Mouse (Mus musculus): ENCODE measurements around the gene Camsap1. TPM values are rescaled to one million over a fixed set of nuclear protein-coding genes. Genes with fewer than 3 reads are reported as not detected.

Gene Camsap1
- total and polyA plus RNA-seq, 3 experiments, result 24.2 to 30.2 (median 25.8) TPM

DNA sequence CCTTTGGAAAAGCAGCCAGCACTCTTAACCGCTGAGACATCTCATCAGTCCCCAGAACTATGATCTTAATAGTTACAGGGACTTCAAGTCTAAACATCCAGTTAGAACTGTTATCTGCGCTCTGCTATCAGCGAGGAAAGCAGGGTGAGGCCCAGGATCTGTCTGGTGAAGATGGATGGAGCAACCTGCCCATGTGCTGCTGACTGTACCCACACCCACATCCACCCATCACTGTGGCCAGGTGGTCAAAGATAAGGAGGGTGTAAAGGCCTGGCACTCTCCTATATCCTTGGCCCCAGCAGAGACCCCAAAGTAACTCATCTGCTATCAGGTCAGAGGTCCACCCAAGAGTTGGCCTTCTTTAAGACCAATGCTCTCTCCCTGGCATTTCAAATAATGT, 30.6 kb upstream of the Camsap1 start (continued):
- TF ChIP-seq BHLHE40 (IDR thresholded peaks at IDR 0.05; ENCODE audit: borderline replicate concordance, low read depth, low read length), result no peak
- peak; percentile 74 for TF ChIP-seq GATA1 (IDR thresholded peaks at IDR 0.05; ENCODE audit: low read depth, low read length)
- no peak for TF ChIP-seq RAD21 (IDR thresholded peaks at IDR 0.05; ENCODE audit: low read depth, low read length)
- TF ChIP-seq ZMIZ1 (IDR thresholded peaks at IDR 0.05; ENCODE audit: low read depth, low read length), result no peak
- no peak for TF ChIP-seq TBP (IDR thresholded peaks at IDR 0.05; ENCODE audit: low read depth, low read length)
- no peak for TF ChIP-seq CTCF (IDR thresholded peaks at IDR 0.05 in 2 of 3, conservative IDR thresholded peaks at IDR 0.05 in 1 of 3; ENCODE audit: control insufficient read depth in 1 of 3, insufficient read depth in 1 of 3, low read depth in 2 of 3, low read length in 3 of 3, poor library complexity in 1 of 3, severe bottlenecking in 1 of 3)
- peak; percentile 37; the same call in 1 of the 2 replicates for TF ChIP-seq MYC (IDR thresholded peaks at IDR 0.05; ENCODE audit: low read depth, low read length)
- no peak for TF ChIP-seq ZNF384 (IDR thresholded peaks at IDR 0.05; ENCODE audit: low read depth, low read length)
- no peak for TF ChIP-seq MEF2A (IDR thresholded peaks at IDR 0.05; ENCODE audit: extremely low read depth, insufficient replicate concordance, low read depth, low read length, poor library complexity, severe bottlenecking)
- TF ChIP-seq MAFK (IDR thresholded peaks at IDR 0.05; ENCODE audit: borderline replicate concordance, low read depth, low read length), result no peak
- TF ChIP-seq MAX (IDR thresholded peaks at IDR 0.05; ENCODE audit: low read length), result no peak
- no peak for TF ChIP-seq GABPA (IDR thresholded peaks at IDR 0.05; ENCODE audit: low read depth, low read length)
- TF ChIP-seq JUND (IDR thresholded peaks at IDR 0.05; ENCODE audit: low read depth, low read length), result no peak

- DNase-seq (ENCODE audit: low read depth, low spot score), result no peak
- Histone ChIP-seq H3K27ac (ENCODE audit: control insufficient read depth, low read depth, low read length) (no peak overlapping the region), H3K9me3 (replicated peaks; ENCODE audit: insufficient read depth, low read length) (no peaks in the 10 kb centered on the region), H3K36me3 (ENCODE audit: control insufficient read depth in 1 of 2, insufficient read depth in 2 of 2, low read length in 2 of 2) (peaks cover 11 to 13% of the 10 kb centered on the region in 2 experiments), H3K4me3 (ENCODE audit: control insufficient read depth in 1 of 2, insufficient read depth in 1 of 2, low read depth in 2 of 2, low read length in 2 of 2) (no peak overlapping the region), H3K9ac (ENCODE audit: control insufficient read depth, low read depth, low read length, poor library complexity, severe bottlenecking) (no peak overlapping the region), H3K79me2 (ENCODE audit: control insufficient read depth, insufficient read depth, low read length, poor library complexity) (no peaks in the 10 kb centered on the region), H3K27me3 (ENCODE audit: control insufficient read depth in 1 of 2, insufficient read depth in 2 of 2, low read length in 2 of 2) (no peaks in the 10 kb centered on the region), H3K4me1 (ENCODE audit: control insufficient read depth in 1 of 2, insufficient read depth in 2 of 2, low read length in 2 of 2) (peaks cover 7 to 13% of the 10 kb centered on the region in 2 experiments; a peak in 3 of 4 replicates)
- no peak for TF ChIP-seq ZMIZ1 (IDR thresholded peaks at IDR 0.05; ENCODE audit: low read depth, low read length)
- TF ChIP-seq RAD21 (IDR thresholded peaks at IDR 0.05; ENCODE audit: low read depth, low read length), result no peak
- TF ChIP-seq KAT2A (conservative IDR thresholded peaks at IDR 0.05; ENCODE audit: low read depth, low read length), result no peak
- TF ChIP-seq MEF2A (IDR thresholded peaks at IDR 0.05; ENCODE audit: extremely low read depth, insufficient replicate concordance, low read depth, low read length, poor library complexity, severe bottlenecking), result no peak
- TF ChIP-seq USF2 (IDR thresholded peaks at IDR 0.05; ENCODE audit: borderline replicate concordance in 1 of 2, insufficient read depth in 1 of 2, low read depth in 1 of 2, low read length in 2 of 2), result no peak
- no peak for TF ChIP-seq ELF1 (IDR thresholded peaks at IDR 0.05; ENCODE audit: low read depth, low read length)
- no peak for TF ChIP-seq GABPA (IDR thresholded peaks at IDR 0.05; ENCODE audit: low read depth, low read length)
- no peak for TF ChIP-seq TCF12 (IDR thresholded peaks at IDR 0.05; ENCODE audit: low read depth, low read length)
- TF ChIP-seq TAL1 (IDR thresholded peaks at IDR 0.05; ENCODE audit: low read length), result no peak
- no peak for TF ChIP-seq UBTF (IDR thresholded peaks at IDR 0.05; ENCODE audit: borderline replicate concordance, insufficient read depth, low read depth, low read length)
- TF ChIP-seq ZNF384 (IDR thresholded peaks at IDR 0.05; ENCODE audit: low read depth, low read length), result no peak
- TF ChIP-seq CHD2 (IDR thresholded peaks at IDR 0.05; ENCODE audit: low read length), result no peak
- no peak for TF ChIP-seq ZC3H11A (IDR thresholded peaks at IDR 0.05; ENCODE audit: low read depth, low read length)
- TF ChIP-seq MXI1 (IDR thresholded peaks at IDR 0.05; ENCODE audit: low read depth, low read length), result no peak
These were observed 28.3 kb upstream of the Camsap1 start for GRCm38 (mm10) chr2:26011420-26011819.
